Mouse (Mus musculus) cerebellum, adult 8-10 months (tissue): Measurements from ENCODE around the gene Col5a1.

ENCODE experiments used
- DNase-seq: peaks from one replicate; pipeline ENCODE4 v3.0.0; 2022

Col5a1 gene

DNA sequence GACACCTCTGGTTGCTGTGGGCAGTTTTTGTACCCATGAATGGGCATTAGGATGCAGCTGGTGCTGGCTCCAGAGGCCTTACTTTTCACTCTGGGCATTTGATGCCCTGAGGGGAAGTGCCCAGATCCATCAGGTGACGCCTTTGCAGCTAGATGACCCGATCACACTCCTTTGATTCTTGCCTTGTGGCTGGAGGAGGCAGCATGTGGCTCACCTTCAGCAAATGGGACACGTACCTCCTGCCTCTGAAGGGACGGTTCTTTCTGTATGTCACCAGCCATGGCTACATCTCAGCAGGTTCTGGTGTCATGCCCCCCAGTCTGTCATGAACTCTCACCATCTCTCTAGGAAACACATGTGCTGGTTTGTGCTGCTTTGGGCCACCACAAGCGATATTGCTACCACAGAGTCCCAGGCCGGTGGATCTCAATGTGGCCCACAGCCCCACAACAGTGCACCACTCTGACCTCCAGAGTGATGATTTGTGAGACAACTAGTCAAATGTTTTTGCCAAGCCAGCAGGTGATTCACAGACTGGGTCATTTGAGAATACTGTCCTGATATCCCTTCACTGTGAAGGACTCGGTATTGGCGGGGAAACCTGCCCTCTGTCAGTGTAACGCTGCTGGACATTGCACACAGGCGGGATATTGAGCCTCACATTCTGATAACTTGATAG lies 153.6 kb downstream of the Col5a1 start:
- DNase-seq = no peak

DNA sequence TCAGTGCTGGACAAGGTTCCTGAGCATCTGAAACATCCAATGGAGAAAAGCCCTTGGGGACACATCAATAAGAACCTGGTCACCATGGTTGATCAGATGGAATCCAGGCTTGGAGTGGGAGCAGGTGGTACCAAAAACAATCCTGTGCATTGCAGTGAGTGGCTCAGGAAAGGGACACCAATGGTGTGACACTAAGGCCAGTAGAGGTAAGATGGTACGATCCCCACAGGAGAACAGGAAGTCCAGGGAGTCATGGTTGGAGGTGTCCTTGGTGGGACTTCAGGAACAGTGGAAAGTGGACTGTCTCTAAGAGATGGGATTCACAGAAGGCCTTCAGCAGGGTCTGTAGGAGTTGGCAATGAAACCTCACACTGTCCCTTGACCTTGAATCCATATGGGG lies 154.2 kb downstream of the Col5a1 start:
- no peak for DNase-seq

DNA sequence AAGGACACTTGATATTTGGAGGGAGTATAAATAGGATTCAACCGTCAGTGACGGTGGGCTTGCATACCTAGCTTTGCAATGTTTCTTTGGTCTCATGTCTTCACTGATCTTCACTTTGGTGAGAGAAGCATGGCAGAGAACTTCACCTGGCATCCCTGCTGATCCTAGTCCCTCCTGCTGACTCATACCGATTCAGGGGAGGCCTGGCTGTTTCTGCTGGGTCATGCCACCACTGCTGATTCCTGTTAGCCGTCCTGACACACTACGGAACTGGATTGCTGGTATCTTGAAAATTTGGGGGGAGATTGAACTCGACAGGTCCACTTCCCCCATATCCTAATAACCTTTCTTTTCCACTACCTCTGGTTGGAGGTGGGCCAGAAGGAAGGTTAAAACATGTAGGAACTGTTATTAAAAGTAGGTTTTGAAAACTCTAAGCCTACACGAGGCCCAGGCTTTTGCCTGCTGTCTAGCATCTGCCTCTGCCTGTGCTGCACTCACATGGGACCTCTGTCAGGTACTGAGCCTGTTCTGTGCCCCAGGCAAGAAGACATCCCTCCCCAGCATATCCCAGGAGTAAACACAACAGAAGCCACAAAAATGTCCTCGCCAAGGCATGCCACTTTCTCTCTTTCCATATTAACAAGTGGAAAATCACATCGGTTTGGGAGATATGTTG lies 158.8 kb downstream of the Col5a1 start:
- no peak for DNase-seq

DNA sequence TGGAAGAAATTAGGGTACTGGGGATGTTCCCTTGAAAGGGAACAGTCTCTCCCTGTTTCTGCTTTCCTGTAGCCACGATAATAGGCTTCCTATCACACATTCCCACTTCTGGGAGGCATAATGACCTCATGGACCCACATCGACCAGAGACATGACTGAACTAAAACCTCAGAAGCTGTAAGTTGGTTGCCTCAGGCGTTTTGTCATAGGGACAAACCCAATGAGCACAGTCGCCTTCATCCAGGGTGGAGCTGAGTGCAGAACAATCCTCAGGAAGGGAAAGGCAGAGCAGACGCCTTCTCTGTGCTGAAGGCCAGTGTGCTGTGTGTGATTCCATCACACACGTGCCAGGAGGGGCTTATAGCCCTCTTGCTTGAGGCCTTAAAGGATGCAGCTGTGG lies 160.1 kb downstream of the Col5a1 start:
- no peak for DNase-seq

DNA sequence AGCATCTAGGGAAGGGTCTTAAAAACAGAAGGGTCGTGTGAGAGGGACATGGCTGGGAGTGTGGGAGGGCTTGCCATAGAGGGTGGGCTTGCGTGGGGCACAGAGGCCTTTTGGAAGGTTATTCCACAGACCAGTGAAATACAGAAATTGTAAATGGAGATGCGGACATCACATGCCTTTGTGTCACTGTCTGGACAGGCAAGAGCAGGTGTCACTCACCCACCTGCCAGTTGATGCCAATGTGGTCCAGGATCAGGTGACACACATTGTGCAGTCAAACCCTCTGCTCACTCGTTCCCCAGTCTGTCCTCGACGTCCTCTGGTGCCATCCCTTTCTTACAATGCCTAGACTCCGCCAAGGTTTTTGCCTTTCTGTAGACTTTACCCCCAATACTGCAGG lies 160.9 kb downstream of the Col5a1 start:
- DNase-seq = no peak

DNA sequence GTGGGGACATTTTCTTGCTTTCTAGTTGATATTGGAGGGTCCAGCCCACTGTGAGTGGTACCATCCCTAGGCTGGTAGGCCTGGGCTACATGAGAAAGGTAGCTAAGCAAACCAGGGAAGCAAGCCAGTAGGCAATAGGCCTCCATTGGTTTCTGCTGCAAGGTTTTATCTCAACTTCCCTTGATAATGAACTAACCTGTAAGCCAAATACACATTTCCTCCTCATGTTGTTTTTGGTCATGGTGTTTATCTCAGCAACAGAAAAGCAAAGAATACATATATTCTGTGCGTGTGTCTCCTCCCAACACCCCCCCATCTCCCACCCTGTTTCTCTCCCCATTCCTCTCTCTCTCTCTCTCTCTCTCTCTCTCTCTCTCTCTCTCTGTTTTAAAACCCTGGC lies 173.7 kb downstream of the Col5a1 start:
- DNase-seq = no peak

DNA sequence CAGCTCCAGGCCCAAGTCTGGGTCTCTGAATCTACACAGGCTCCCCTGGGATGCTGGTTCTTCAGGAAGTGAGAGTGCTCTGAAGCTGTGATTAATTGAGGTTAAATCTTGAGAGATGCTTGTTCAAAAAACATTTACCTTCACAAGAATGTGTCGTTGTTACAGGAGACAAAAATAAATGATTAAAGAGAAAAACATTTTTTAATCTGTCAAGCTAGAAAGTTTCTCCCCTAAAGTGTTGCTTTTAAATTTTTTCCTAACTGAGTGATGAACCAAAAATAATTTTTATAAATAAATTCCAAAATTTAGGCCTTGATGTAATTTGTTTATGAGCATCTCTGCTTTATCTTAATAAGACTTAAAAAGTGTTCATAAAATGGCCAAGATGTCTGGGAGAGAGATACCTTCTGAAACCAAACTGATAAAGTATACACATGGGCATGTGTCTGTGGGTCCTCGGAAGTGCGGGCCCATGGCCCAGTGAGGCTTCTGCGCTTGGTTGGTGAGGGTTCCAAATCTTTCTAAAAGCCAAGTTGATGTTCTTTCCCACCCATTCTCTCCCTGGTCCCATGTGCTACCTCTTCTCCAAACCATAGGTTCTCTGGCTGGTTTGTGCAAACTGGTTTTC lies 177.6 kb downstream of the Col5a1 start:
- DNase-seq = no peak

DNA sequence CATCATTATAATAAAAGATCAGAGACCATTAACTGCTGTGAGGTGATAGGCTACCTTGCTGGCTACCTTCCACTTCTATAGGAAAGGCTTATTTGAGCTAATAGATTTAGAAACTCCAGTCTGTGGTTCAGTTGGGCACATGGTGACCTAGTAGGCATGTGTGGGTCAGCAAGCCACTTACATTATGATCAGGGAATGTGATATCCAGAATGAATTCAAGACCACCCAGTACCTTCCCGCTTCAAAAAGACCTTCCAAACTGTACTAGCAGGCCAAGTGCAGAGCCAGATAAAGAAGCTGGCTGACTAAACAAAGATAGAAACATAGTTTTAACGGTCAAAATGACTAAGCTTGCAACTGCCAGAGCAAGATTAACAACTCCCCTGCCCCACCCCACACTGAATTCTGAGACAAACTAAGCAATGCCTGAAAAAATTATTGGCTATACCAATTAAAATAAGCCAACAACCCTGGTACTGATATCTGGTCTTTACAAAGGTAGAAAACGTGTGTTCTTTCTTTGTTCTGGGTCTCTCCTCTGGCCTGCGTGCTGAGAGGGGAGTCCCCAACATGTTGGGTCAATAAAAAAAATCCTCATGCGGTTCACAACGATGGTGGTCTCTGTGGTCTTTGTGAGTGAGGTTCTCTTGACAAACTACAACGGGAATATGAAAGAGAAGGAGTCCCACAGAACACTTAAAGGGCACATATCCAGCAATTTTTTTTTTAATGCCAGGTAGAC lies 178.3 kb downstream of the Col5a1 start:
- no peak for DNase-seq

DNA sequence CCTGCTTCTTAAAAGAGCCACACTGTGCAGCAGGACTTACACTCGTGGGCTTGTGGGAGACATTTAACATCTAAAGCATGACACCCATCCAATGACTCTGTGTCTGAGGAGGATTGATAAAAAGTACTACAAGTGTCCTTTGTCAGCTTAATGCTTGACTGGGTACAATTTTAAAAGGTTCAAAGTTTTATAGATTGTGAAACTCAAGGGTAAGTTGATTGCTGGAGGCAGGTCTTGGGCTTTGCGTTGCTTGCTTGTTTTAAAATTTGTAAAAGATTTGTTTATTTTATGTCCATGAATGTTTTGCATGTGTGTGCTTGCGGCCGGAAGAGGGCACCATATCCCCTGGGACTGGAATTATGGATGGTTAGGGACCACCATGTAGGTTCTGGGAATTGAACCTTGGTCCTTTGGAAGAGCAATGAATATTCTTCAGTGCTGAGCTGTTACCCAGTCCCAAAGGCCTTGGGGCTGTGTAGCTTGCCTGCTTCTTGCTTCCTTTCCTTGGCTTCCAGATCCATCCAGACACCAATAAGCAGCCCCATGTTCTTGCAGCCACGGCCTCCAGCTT lies 178.9 kb downstream of the Col5a1 start:
- no peak for DNase-seq

DNA sequence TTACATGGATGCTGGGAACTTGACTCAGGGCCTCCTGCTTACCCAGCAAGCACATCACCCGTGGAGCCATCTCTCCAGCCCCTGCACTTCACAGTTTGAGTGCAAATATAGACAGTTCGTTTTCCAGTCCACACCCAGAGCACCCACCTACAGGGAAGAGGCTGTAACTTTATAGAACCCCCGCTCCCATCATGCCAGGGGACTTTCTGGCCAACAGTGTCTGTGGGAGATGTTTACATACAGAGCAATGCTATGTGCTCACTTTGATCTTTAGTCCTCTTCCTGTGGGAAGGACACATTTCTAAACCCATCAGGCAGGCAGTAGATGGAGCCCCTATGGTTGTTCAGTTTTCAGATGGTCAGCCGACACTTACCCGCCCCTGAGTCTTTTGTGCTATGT lies 180.5 kb downstream of the Col5a1 start:
- DNase-seq = no peak

DNA sequence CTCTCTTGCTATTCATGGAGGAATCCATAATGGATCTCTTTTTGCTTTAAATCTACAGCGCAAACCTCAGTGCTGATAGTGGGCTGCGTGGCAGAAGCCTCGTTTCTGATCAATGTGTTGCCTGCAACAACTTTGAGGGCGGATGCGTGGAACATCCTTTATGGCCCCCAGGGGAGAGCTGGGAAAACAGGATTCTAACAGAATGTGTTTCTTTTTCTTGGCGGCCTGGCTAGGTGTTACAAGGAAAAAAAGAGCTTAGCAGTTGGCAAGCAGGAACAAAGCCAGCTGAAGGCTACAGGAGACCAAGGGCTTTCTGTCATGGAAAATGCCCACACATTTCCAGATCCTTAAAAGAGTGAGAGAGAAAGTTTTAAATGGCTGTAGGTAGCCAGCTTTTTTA lies 180.9 kb downstream of the Col5a1 start:
- DNase-seq = peak; percentile 28

DNA sequence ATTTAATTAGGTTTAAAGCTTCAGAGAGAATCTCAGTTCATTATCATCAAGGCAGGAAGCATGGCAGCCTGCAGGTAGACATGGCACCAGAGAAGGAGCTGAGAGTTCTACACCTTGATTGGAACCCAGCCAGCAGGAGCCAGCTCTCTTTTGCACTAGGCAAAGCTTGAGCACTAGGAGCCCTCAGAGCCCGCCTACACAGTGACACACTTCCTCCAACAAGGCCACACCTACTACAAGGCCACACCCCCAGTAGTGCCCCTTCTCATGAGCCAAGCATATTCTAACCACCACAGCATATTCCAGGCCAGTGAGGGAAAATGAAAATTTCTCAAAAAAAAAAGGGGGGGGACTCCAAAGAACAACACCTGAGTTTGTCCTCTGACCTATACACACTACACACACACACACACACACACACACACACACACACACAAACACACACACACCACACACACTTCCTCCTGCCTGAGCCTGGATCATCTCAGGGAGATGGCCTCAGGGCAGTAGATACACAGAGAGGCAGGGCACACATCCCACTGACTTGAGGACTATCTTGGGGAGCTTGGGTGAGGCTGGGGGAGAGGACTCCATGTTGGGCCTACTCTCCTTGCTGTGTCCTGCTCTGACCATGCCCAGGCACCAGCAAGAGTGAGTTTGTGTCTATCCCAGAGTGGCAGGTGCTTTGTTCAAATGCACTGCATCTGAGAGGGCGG lies 181.8 kb downstream of the Col5a1 start:
- peak; percentile 21 for DNase-seq

DNA sequence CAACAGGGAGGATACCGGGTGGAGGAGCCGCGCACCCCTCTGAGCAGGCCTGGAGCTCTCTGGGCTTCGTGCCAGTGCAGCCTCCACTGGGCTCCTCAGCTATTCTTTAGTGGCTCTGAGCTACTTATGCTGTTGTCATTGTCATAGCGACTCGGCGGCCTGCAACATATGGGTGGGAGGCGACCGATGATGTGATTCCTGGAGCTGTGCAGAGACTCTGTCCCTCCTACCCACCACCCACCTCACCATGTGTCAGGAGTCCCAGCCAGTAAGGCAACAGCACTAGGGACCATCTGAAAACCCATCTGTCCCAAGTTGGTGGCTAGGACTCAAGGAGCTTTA lies 182.3 kb downstream of the Col5a1 start:
- peak; percentile 16 for DNase-seq

DNA sequence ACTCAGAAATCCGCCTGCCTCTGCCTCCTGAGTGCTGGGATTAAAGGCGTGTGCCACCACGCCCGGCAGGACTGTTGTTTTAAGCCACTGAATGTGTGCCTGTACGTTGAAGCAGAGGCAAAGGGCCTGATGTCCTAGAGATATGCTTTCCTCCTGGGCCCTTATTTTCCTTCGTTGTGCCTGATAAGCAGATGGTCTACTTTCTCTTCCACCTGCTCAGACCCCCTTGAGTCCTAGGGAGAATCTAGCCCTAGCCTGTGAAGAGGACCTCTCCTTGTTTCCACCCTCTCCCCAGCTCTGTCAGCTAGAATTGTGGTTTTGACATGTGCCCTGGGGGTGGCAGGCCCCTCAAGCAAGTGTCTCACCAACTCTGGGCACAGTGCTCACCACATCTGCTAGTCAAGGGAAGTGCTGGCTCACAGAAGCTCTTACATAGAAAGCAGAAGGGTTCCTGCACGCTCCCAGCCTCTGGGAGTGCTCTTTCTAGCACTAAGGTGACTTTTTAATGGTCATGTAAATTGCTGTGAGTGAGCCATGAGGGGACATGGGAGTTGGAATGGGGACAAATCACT lies 189.5 kb downstream of the Col5a1 start:
- no peak for DNase-seq

DNA sequence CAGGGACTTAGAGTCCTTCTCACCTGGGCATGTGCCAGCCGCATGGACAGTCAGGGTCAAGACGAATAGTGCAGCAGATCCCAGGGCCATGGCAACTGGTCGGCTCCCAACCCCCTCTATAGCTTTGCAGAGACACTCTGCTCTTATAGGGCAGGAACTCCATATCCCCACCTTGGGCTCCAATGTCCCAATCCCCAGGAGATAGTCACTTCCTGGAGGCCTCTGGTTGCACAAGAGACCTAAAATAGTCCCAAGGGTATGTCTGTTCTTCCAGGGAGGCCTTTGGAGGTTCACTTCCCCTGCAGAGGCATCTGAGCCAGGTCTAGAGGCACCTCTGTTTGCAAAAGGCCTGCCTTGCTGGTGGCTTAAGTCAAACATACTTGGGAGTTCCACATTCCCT lies 198.5 kb downstream of the Col5a1 start, which contains the start of gene Fcnb:
Fcnb (minus strand) TSS at position 118 of the 400 bp plus-strand sequence.
- DNase-seq = no peak

DNA sequence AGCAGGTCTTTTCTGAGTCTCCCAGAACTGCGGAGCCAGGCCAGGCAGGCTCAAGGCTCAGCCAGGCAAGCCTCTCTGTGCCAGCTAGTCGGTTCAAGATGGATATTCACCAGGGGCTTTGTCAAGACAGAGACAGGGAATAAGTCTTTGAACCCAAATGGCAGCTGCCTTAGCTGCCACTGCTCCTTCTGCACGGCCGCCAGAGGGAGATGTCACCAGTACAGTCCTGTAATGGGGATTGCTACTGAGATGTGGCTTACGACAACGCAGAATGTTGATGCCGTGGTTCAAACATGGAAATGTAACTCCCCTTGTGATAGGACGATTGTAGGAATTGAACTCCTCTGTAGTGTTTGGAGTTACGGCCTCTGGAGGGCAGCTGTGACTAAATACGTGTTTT lies 199.9 kb downstream of the Col5a1 start:
- DNase-seq = no peak

DNA sequence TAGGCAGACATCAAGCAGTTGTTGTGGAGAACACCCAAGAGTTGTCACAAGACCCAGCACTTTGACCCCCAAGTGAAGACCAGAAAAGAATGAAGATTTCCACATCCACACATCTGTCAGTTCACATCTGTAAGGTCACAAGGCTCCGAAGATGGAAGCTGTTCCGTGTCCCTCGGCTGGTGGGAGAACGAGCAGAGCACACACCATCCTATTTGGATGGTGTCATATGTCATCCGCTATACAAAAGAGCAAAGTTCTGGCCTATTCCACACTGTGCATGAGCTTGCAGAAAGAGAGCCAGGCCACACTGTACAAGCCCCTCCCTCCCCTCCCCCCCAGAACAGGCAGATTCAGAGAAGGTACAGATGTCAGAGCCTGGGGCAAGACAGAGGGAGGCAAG lies 202.9 kb downstream of the Col5a1 start:
- no peak for DNase-seq
